Mouse (Mus musculus): ENCODE results near the gene Arid3a. TPM values are rescaled to one million over a fixed set of nuclear protein-coding genes. Genes with fewer than 3 reads are reported as not detected.

The Arid3a gene
- polyA plus RNA-seq, 1 experiment from 2014 or later: 19.4 TPM

- no peak for ATAC-seq
- 88% methylated on average over 6 of the region's 6 CpGs for WGBS
- H3K4me1 ChIP-seq (ENCODE audit: control insufficient read depth, insufficient read depth, low read length): peaks cover 36% of the 10 kb centered on the region
- peaks cover 3% of the 10 kb centered on the region for H3K9me3 ChIP-seq (ENCODE audit: control insufficient read depth, low read length)
- no peak overlapping the region for H3K27ac ChIP-seq (ENCODE audit: low read length)
- H3K4me3 ChIP-seq (ENCODE audit: low read length): no peak overlapping the region; the same call in 1 of the 2 replicates
- H3K4me2 ChIP-seq (ENCODE audit: low read depth, low read length): 0 out of 2 replicates have a peak overlapping the region, but pooled peaks have one; percentile 26
- H3K27me3 ChIP-seq (replicated peaks; ENCODE audit: control insufficient read depth, insufficient read depth, low read length): no peaks in the 10 kb centered on the region
- no peak overlapping the region for H3K9ac ChIP-seq (ENCODE audit: low read depth, low read length)
- H3K36me3 ChIP-seq (ENCODE audit: control insufficient read depth, insufficient read depth, low read length): peaks cover 9% of the 10 kb centered on the region
These were observed 64.7 kb downstream of the Arid3a start for GRCm38 (mm10) chr10:79991548-79991947.

GRCm38 (mm10) chr10:79994397-79995115 is 67.7 kb downstream of the Arid3a start:
- 81% methylated on average over 16 of the region's 16 CpGs for WGBS
- H3K27me3 ChIP-seq (replicated peaks; ENCODE audit: control insufficient read depth, insufficient read depth, low read length): no peaks in the 10 kb centered on the region
- H3K36me3 ChIP-seq (ENCODE audit: control insufficient read depth, insufficient read depth, low read length): peaks cover 9% of the 10 kb centered on the region
- ATAC-seq: no peak
- H3K9me3 ChIP-seq (ENCODE audit: control insufficient read depth, low read length): peaks cover 3% of the 10 kb centered on the region
- no peak overlapping the region for H3K9ac ChIP-seq (ENCODE audit: low read depth, low read length)
- H3K4me1 ChIP-seq (ENCODE audit: control insufficient read depth, insufficient read depth, low read length): peaks cover 17% of the 10 kb centered on the region
- no peak overlapping the region for H3K4me3 ChIP-seq (ENCODE audit: low read length)
- H3K27ac ChIP-seq (ENCODE audit: low read length): no peak overlapping the region
- no peak overlapping the region for H3K4me2 ChIP-seq (ENCODE audit: low read depth, low read length)

- no peak overlapping the region for H3K4me2 ChIP-seq (ENCODE audit: low read depth, low read length)
- no peak for ATAC-seq
- no peak overlapping the region for H3K9ac ChIP-seq (ENCODE audit: low read depth, low read length)
- H3K4me3 ChIP-seq (ENCODE audit: low read length): no peak overlapping the region
- WGBS: 66% methylated on average over 1 of the region's 1 CpGs
- H3K9me3 ChIP-seq (ENCODE audit: control insufficient read depth, low read length): peaks cover 3% of the 10 kb centered on the region
- H3K36me3 ChIP-seq (ENCODE audit: control insufficient read depth, insufficient read depth, low read length): peaks cover 9% of the 10 kb centered on the region
- peak overlapping the region; percentile 17; the same call in 1 of the 2 replicates for H3K27ac ChIP-seq (ENCODE audit: low read length)
- H3K27me3 ChIP-seq (replicated peaks; ENCODE audit: control insufficient read depth, insufficient read depth, low read length): no peaks in the 10 kb centered on the region
- H3K4me1 ChIP-seq (ENCODE audit: control insufficient read depth, insufficient read depth, low read length): peaks cover 11% of the 10 kb centered on the region
These were observed 68.8 kb downstream of the Arid3a start for GRCm38 (mm10) chr10:79995636-79996035.

- Histone ChIP-seq H3K4me2 (ENCODE audit: low read depth, low read length) (peak within 1 kb of the TSS; percentile 90), H3K4me3 (ENCODE audit: low read length) (peak within 1 kb of the TSS; percentile 57), H3K36me3 (ENCODE audit: control insufficient read depth, insufficient read depth, low read length) (peaks cover 9% of the 10 kb centered on the region), H3K27ac (ENCODE audit: low read length) (peak within 1 kb of the TSS; percentile 62), H3K4me1 (ENCODE audit: control insufficient read depth, insufficient read depth, low read length) (peaks cover 7% of the 10 kb centered on the region), H3K27me3 (replicated peaks; ENCODE audit: control insufficient read depth, insufficient read depth, low read length) (0 out of 2 replicates have a peak, but pooled peaks cover 2% of the 10 kb centered on the region), H3K9me3 (ENCODE audit: control insufficient read depth, low read length) (peaks cover 3% of the 10 kb centered on the region), H3K9ac (ENCODE audit: low read depth, low read length) (peak within 1 kb of the TSS; percentile 68)
- peak; percentile 91 for ATAC-seq
- WGBS: under 1% methylated on average over 34 of the region's 34 CpGs
These were observed 69.6 kb downstream of the Arid3a start, which contains the start of gene Abca7 for GRCm38 (mm10) chr10:79996272-79997033. Gene Abca7, plus strand, starts transcription at chr10:79996494.

- peak overlapping the region; percentile 68 for H3K9ac ChIP-seq (ENCODE audit: low read depth, low read length)
- under 1% methylated on average over 35 of the region's 35 CpGs for WGBS
- peaks cover 7% of the 10 kb centered on the region for H3K4me1 ChIP-seq (ENCODE audit: control insufficient read depth, insufficient read depth, low read length)
- H3K4me3 ChIP-seq (ENCODE audit: low read length): peak overlapping the region; percentile 57
- ATAC-seq: peak; percentile 60
- H3K27ac ChIP-seq (ENCODE audit: low read length): peak overlapping the region; percentile 62
- 0 out of 2 replicates have a peak, but pooled peaks cover 6% of the 10 kb centered on the region for H3K27me3 ChIP-seq (replicated peaks; ENCODE audit: control insufficient read depth, insufficient read depth, low read length)
- H3K4me2 ChIP-seq (ENCODE audit: low read depth, low read length): peak overlapping the region; percentile 90
- H3K36me3 ChIP-seq (ENCODE audit: control insufficient read depth, insufficient read depth, low read length): peaks cover 6% of the 10 kb centered on the region; the same call in 1 of the 2 replicates
- H3K9me3 ChIP-seq (ENCODE audit: control insufficient read depth, low read length): no peaks in the 10 kb centered on the region
These were observed 70.4 kb downstream of the Arid3a start for GRCm38 (mm10) chr10:79997034-79997760.

GRCm38 (mm10) chr10:79997819-79998218 is 71.0 kb downstream of the Arid3a start:
- H3K27ac ChIP-seq (ENCODE audit: low read length): peak overlapping the region; percentile 46
- H3K36me3 ChIP-seq (ENCODE audit: control insufficient read depth, insufficient read depth, low read length): peaks cover 2% of the 10 kb centered on the region; the same call in 1 of the 2 replicates
- H3K9me3 ChIP-seq (ENCODE audit: control insufficient read depth, low read length): no peaks in the 10 kb centered on the region
- peaks cover 7% of the 10 kb centered on the region for H3K4me1 ChIP-seq (ENCODE audit: control insufficient read depth, insufficient read depth, low read length)
- H3K9ac ChIP-seq (ENCODE audit: low read depth, low read length): peak overlapping the region; percentile 59
- 13% methylated on average over 15 of the region's 15 CpGs for WGBS
- H3K4me3 ChIP-seq (ENCODE audit: low read length): peak overlapping the region; percentile 57
- ATAC-seq: no peak
- 0 out of 2 replicates have a peak, but pooled peaks cover 6% of the 10 kb centered on the region for H3K27me3 ChIP-seq (replicated peaks; ENCODE audit: control insufficient read depth, insufficient read depth, low read length)
- H3K4me2 ChIP-seq (ENCODE audit: low read depth, low read length): peak overlapping the region; percentile 90

- no peaks in the 10 kb centered on the region for H3K36me3 ChIP-seq (ENCODE audit: control insufficient read depth, insufficient read depth, low read length)
- H3K27ac ChIP-seq (ENCODE audit: low read length): no peak overlapping the region
- 0 out of 2 replicates have a peak, but pooled peaks cover 6% of the 10 kb centered on the region for H3K27me3 ChIP-seq (replicated peaks; ENCODE audit: control insufficient read depth, insufficient read depth, low read length)
- H3K4me2 ChIP-seq (ENCODE audit: low read depth, low read length): no peak overlapping the region
- ATAC-seq: no peak
- WGBS: 70% methylated on average over 9 of the region's 9 CpGs
- H3K4me3 ChIP-seq (ENCODE audit: low read length): no peak overlapping the region
- H3K9me3 ChIP-seq (ENCODE audit: control insufficient read depth, low read length): no peaks in the 10 kb centered on the region
- no peak overlapping the region for H3K9ac ChIP-seq (ENCODE audit: low read depth, low read length)
- peaks cover 21% of the 10 kb centered on the region for H3K4me1 ChIP-seq (ENCODE audit: control insufficient read depth, insufficient read depth, low read length)
These were observed 75.1 kb downstream of the Arid3a start for GRCm38 (mm10) chr10:80001945-80002344.

- no peak overlapping the region for H3K4me3 ChIP-seq (ENCODE audit: low read length)
- H3K36me3 ChIP-seq (ENCODE audit: control insufficient read depth, insufficient read depth, low read length): no peaks in the 10 kb centered on the region
- no peak overlapping the region for H3K9ac ChIP-seq (ENCODE audit: low read depth, low read length)
- WGBS: 39% methylated on average over 21 of the region's 21 CpGs
- 0 out of 2 replicates have a peak, but pooled peaks cover 6% of the 10 kb centered on the region for H3K27me3 ChIP-seq (replicated peaks; ENCODE audit: control insufficient read depth, insufficient read depth, low read length)
- no peak overlapping the region for H3K4me2 ChIP-seq (ENCODE audit: low read depth, low read length)
- ATAC-seq: no peak
- H3K9me3 ChIP-seq (ENCODE audit: control insufficient read depth, low read length): no peaks in the 10 kb centered on the region
- peaks cover 15% of the 10 kb centered on the region for H3K4me1 ChIP-seq (ENCODE audit: control insufficient read depth, insufficient read depth, low read length)
- no peak overlapping the region for H3K27ac ChIP-seq (ENCODE audit: low read length)
These were observed 76.0 kb downstream of the Arid3a start for GRCm38 (mm10) chr10:80002829-80003228.
